Mouse (Mus musculus) cerebellum, adult 2 months (tissue): ENCODE measurements around the gene Mib2. TPM values are rescaled to one million over a fixed set of nuclear protein-coding genes. Genes with fewer than 3 reads are reported as not detected.
A peak's percentile ranks its signal among the peaks of the same experiment; 100 is the strongest.

Source experiments
- DNase-seq, 2 experiments: peaks; one replicate each; pipeline ENCODE4 v3.0.0; 2021
- H3K27ac ChIP-seq: fragments of 200-500 bp; 2 replicates; pipeline ENCODE4 v1.5.1; 2012; ENCODE audit warnings: low read length, control low read depth, inconsistent platforms; ENCODE audit not compliant: insufficient read depth
- H3K27me3 ChIP-seq: fragments of 200-500 bp; 2 replicates; pipeline ENCODE4 v1.6.1; 2012; ENCODE audit warnings: inconsistent platforms, mild to moderate bottlenecking, low read length, moderate library complexity; ENCODE audit not compliant: control insufficient read depth, insufficient read depth
- H3K4me1 ChIP-seq: fragments of 200-500 bp; 2 replicates; pipeline ENCODE4 v1.6.1; 2011; ENCODE audit warnings: low read length; ENCODE audit not compliant: control insufficient read depth, insufficient read depth
- H3K4me3 ChIP-seq: fragments of 200-500 bp; replicated peaks from 2 replicates; pipeline ENCODE3; 2011; ENCODE audit warnings: mild to moderate bottlenecking, low read depth, low read length, control low read depth; ENCODE audit not compliant: insufficient read depth
- CTCF ChIP-seq: fragments of 200-500 bp; IDR thresholded peaks from 2 replicates; pipeline ENCODE4 v1.5.1; 2011; ENCODE audit warnings: low read depth, mild to moderate bottlenecking, control low read depth, low read length, moderate library complexity, borderline replicate concordance; ENCODE audit not compliant: insufficient read depth
- POLR2A ChIP-seq: fragments of 200-500 bp; IDR thresholded peaks from 2 replicates; pipeline ENCODE4 v1.6.1; 2011; ENCODE audit warnings: low read length, control low read depth, borderline replicate concordance; ENCODE audit not compliant: insufficient read depth
- WGBS: fragments of 180-500 bp; shearing (Covaris S2); methylation state at CpG from one replicate; pipeline ENCODE4 v1.1.7; 2018; 5-methylcytosine and 5-hydroxymethylcytosine counted together
- polyA plus RNA-seq: library from polyadenylated mRNA; depleted of rRNA; stranded (reverse); fragments of >200 nt; gene quantifications from 2 replicates; pipeline ENCODE4 v1.2.3, GENCODE M21; 2012; rRNA removed

Mib2 gene
- 146 and 152 TPM in 2 replicates for polyA plus RNA-seq

GRCm38 (mm10) chr4:155668689-155669597 lies at the start of gene Mib2:
Gene Mib2 (minus strand): TSS chr4:155669198.
- WGBS = under 1% methylated on average over 72 of the region's 73 CpGs
- TF ChIP-seq CTCF (no peak), POLR2A (0 out of 2 replicates have a peak, but pooled peaks have one; percentile 33)

DNA sequence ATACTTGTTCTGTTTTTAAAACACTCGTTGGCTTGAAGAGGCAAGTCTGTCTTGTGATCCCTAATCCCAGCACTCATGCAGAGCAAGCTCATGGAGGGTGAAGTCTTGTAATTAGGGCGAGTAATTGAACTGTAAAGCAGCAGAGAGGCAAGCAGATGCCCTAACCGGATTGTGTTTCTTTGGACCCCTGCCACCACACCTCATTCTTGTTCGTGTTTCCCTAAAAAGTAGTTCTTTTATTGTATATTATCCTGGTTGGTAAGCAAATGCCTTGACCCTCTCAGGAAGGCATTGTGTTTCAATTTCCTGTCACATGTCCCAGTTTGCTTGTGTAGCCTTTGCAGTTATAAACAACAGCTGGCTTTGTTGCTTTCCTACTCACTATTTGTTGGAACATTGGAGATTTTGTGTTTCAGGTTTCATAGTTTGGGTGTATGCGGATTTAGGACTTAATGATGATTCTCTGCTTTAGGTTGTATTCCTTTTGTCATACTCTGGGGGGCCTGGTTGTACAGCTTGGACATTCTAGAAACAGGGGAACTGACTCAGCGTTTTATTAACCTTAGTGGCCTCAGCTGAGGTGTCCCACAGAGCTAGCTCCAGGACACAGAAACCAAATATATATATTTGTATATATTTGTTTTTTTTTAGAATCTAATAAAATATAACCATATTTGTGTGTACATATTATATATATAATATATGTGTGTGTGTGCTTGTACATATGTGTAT lies 41.7 kb upstream of the Mib2 start:
- WGBS = 18% methylated on average over 6 of the region's 6 CpGs

More at GRCm38 (mm10) chr4:155668689-155669597, at the start of gene Mib2:
- H3K27me3 ChIP-seq = no peaks in the 10 kb centered on the region
- H3K27ac ChIP-seq = peak within 1 kb of the TSS; percentile 70
- peak; percentile 96 to 98 for DNase-seq
- peaks cover 2% of the 10 kb centered on the region; the same call in 1 of the 2 replicates for H3K4me1 ChIP-seq
- H3K4me3 ChIP-seq = peak within 1 kb of the TSS; percentile 100

GRCm38 (mm10) chr4:155708988-155709387 lies 40.0 kb upstream of the Mib2 start:
- Histone ChIP-seq H3K4me1 (peaks cover 4% of the 10 kb centered on the region; the same call in 1 of the 2 replicates), H3K4me3 (no peak overlapping the region), H3K27me3 (no peaks in the 10 kb centered on the region), H3K27ac (0 out of 2 replicates have a peak overlapping the region, but pooled peaks have one; percentile 25)
- TF ChIP-seq CTCF (no peak), POLR2A (no peak)
- DNase-seq = no peak

More for the DNA sequence above, 41.7 kb upstream of the Mib2 start:
- Histone ChIP-seq H3K27me3 (no peaks in the 10 kb centered on the region), H3K4me1 (peaks cover 4% of the 10 kb centered on the region; the same call in 1 of the 2 replicates), H3K4me3 (no peak overlapping the region), H3K27ac (peak overlapping the region; percentile 66)
- no peak for TF ChIP-seq POLR2A
- TF ChIP-seq CTCF = no peak
- DNase-seq = peak; percentile 55 to 74

GRCm38 (mm10) chr4:155708582-155708981 lies 39.6 kb upstream of the Mib2 start:
- peaks cover 4% of the 10 kb centered on the region; the same call in 1 of the 2 replicates for H3K4me1 ChIP-seq
- no peak overlapping the region for H3K27ac ChIP-seq
- WGBS = 45% methylated on average over 2 of the region's 2 CpGs
- no peak overlapping the region for H3K4me3 ChIP-seq
- H3K27me3 ChIP-seq = no peaks in the 10 kb centered on the region
- TF ChIP-seq POLR2A (no peak), CTCF (no peak)
- no peak for DNase-seq

DNA sequence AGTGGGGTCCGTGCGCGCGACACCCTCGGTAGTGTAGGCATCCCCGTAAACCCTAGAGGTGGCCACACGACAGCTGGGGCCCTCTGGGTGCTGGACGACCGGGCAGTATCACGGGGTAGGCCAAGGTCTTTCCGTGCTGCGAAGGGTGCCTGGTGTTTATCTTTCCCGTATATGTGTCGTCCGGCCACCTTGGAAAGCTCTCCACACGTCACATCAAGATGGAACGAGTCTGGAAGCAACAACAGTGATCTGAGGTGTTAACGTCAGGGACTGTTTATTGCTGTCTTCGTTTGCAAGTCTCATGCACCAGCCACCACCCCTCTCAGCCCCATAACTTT lies 36.6 kb upstream of the Mib2 start:
- Histone ChIP-seq H3K27ac (peak overlapping the region; percentile 79), H3K27me3 (no peaks in the 10 kb centered on the region), H3K4me3 (peak overlapping the region; percentile 88), H3K4me1 (no peaks in the 10 kb centered on the region; the same call in 1 of the 2 replicates)
- no peak for DNase-seq
- no peak for TF ChIP-seq CTCF
- no peak for TF ChIP-seq POLR2A
- under 1% methylated on average over 19 of the region's 19 CpGs for WGBS

DNA sequence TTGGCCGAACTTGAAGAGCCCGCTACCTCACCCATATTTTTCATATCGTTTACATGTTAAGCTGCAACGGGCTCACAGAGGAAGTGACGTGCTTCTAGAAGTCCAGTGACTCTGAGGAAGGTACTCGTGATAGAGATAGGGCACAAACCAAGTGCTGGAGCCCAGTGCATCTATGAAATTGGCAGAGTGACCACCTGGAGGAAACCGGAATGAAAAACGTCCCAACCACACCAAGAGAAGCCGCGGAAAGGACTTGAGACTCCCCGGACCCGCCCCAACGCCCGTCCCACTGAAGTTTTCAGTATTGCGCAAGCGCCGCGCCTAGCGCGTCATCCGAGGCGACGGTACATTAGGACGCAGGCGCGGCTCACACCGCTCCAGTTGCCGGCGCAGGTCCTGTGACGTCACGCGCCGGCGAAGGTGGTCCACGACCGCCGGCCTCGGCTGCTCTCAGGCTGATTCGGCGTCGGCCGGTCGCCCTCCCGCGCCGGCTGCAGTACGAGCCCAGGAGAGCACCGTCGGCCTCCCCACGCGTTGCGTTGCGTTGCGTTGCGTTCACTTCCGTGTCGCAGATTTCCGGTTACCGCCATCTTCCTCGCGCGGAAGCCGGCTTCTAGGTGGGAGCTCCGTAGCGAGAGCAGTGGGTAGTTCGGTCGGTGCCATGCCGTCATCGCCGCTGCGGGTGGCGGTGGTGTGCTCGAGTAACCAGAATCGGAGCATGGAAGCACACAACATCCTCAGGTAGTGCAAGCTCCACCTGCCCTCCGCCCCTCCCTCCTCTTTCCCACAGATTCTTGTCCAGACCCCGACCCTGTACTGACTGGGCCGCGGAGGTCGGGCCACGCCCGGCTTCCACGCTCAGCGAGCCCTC lies 36.0 kb upstream of the Mib2 start, which contains the start of gene Ssu72:
Gene Ssu72 (plus strand): TSS at position 80 of the 871 bp plus-strand sequence.
- WGBS = under 1% methylated on average over 83 of the region's 83 CpGs
- peak within 1 kb of the TSS; percentile 79 for H3K27ac ChIP-seq
- no peaks in the 10 kb centered on the region; the same call in 1 of the 2 replicates for H3K4me1 ChIP-seq
- H3K27me3 ChIP-seq = no peaks in the 10 kb centered on the region
- H3K4me3 ChIP-seq = peak within 1 kb of the TSS; percentile 88
- peak; percentile 94 to 97 for DNase-seq
- TF ChIP-seq POLR2A (peak; percentile 85), CTCF (no peak)
